Mouse (Mus musculus): ENCODE results near the gene Chchd10.

DNA sequence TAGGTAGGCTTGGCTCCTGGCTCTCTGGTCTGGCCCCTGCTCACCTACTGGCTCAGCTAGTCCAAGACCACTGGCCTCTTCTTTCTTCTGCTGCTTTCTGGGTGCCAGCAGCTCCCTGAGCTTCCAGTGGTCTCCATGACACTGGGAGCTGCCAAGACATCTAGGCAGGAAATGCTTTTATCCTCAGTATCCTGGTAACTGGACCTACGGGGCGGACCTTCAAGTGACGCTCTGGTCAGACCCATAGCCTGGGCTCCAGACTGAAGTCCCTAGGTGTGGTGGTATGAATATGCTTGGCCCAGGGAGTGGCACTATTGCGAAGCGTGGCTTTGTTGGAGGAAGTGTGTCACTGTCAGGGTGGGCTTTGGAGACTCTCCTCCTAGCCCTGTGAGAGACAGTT lies 7.6 kb downstream of the Chchd10 start, which contains the start of gene Gm867:
- no peak for TF ChIP-seq CTCF (IDR thresholded peaks at IDR 0.05; ENCODE audit: low read depth, low read length)
- no peak for TF ChIP-seq POLR2A (IDR thresholded peaks at IDR 0.05; ENCODE audit: extremely low read depth, insufficient read depth, low read length)

Measured in liver, adult 2 months (tissue).